Mouse (Mus musculus) lung, postnatal 25 days (tissue): ENCODE data around the gene Capns1.
"Not testable (repeated sequence)": the region's sequence is repeated elsewhere in the genome, so short reads cannot be mapped to it uniquely, and the experiment has no call there.

Experiments
- DNase-seq: peaks from one replicate; pipeline ENCODE4 v3.0.0; 2022; ENCODE audit warnings: low spot score

The Capns1 gene

GRCm38 (mm10) chr7:30198481-30198971 is at the start of gene Capns1:
Gene Capns1 (minus strand): TSS chr7:30198811.
- peak; percentile 83 for DNase-seq

GRCm38 (mm10) chr7:30237374-30237773 is 38.8 kb upstream of the Capns1 start:
- DNase-seq, result not testable (repeated sequence)

- DNase-seq, result no peak
Observed at GRCm38 (mm10) chr7:30235625-30236024, 37.0 kb upstream of the Capns1 start, which contains the start of gene Ovol3. Gene Ovol3 (minus strand): TSS chr7:30235725.

- no peak for DNase-seq
Observed at GRCm38 (mm10) chr7:30235091-30235490, 36.5 kb upstream of the Capns1 start.

GRCm38 (mm10) chr7:30234276-30234858 is 35.8 kb upstream of the Capns1 start:
- peak; percentile 24 for DNase-seq

GRCm38 (mm10) chr7:30233387-30233786 is 34.8 kb upstream of the Capns1 start:
- no peak for DNase-seq

GRCm38 (mm10) chr7:30232631-30233148 is 34.1 kb upstream of the Capns1 start:
- peak; percentile 49 for DNase-seq

GRCm38 (mm10) chr7:30231669-30232454 is 33.3 kb upstream of the Capns1 start, which contains the start of the genes Polr2i and Tbcb:
Gene Polr2i (plus strand): TSS chr7:30231948.
Gene Tbcb (minus strand): TSS chr7:30232272.
- DNase-seq, result peak; percentile 99

- no peak for DNase-seq
Observed at GRCm38 (mm10) chr7:30231328-30231668, 32.7 kb upstream of the Capns1 start.

- DNase-seq, result no peak
Observed at GRCm38 (mm10) chr7:30224206-30224605, 25.6 kb upstream of the Capns1 start.

- DNase-seq, result no peak
Observed at GRCm38 (mm10) chr7:30222205-30222604, 23.6 kb upstream of the Capns1 start.

- DNase-seq, result no peak
Observed at GRCm38 (mm10) chr7:30221433-30221832, 22.8 kb upstream of the Capns1 start.

- peak; percentile 32 for DNase-seq
Observed at GRCm38 (mm10) chr7:30220008-30220356, 21.4 kb upstream of the Capns1 start.

- peak; percentile 31 for DNase-seq
Observed at GRCm38 (mm10) chr7:30219293-30220007, 20.8 kb upstream of the Capns1 start.

GRCm38 (mm10) chr7:30217277-30217676 is 18.7 kb upstream of the Capns1 start:
- DNase-seq, result no peak

GRCm38 (mm10) chr7:30216723-30217151 is 18.1 kb upstream of the Capns1 start:
- DNase-seq, result peak; percentile 76

- no peak for DNase-seq
Observed at GRCm38 (mm10) chr7:30215875-30216274, 17.3 kb upstream of the Capns1 start.

- DNase-seq, result no peak
Observed at GRCm38 (mm10) chr7:30213881-30214280, 15.3 kb upstream of the Capns1 start.

GRCm38 (mm10) chr7:30211025-30211424 is 12.4 kb upstream of the Capns1 start:
- DNase-seq, result no peak

GRCm38 (mm10) chr7:30206364-30206763 is 7.8 kb upstream of the Capns1 start:
- DNase-seq, result not testable (repeated sequence)

- peak; percentile 72 for DNase-seq
Observed at GRCm38 (mm10) chr7:30205383-30205782, 6.8 kb upstream of the Capns1 start.

- no peak for DNase-seq
Observed at GRCm38 (mm10) chr7:30204380-30204779, 5.8 kb upstream of the Capns1 start.
